8 mouse cellular contexts compared by ENCODE assay signal in the genomic region with DNA sequence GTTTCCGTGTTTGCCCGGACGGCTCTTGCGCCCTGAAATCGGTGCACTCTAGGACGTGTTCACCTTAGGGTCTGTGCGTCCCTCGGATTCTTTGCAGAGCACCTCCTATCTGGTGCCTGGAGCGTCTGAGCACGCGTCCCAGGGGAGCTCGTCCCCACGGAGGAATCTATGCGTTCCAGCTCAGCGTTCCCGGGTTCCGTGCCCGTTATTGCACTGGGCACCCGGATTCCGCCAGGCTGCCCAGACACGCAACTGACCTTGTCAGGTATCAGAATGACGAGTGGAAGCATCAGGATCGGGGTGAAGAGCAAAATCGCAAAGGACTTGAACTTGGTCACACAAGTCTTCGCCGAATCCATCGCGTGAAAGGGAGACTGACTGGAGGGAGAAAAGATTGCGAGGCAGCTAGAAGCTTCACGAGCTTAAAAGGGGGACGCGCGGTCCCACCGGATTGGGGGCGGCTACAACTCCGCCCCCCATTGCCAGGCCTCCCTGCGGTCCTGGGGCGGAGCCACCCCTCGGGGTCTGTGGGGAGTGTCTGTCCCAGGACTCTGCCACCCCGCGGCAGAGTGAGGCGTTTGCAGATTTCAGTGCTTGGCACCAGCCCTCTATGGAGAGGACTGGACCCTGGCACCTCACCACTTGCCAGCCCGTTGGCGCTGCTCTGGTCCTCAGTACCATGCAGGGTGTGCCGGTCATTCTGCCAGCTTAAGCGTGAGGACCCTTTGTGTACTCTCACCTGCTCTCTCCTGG. TPM values are rescaled to one million over a fixed set of nuclear protein-coding genes. Genes with fewer than 3 reads are reported as not detected.
DNase-seq lines count a peak whose midpoint lies in the region; ATAC-seq and TF ChIP-seq lines count a peak whose summit lies in the region.

No protein-coding gene starts in this region.

- no peak for TF ChIP-seq POLR2A in CH12.LX (IDR thresholded peaks at IDR 0.05; ENCODE audit: low read depth, low read length)
- TF ChIP-seq POLR2A in thymus, adult 2 months (IDR thresholded peaks at IDR 0.05; ENCODE audit: control insufficient read depth, extremely low read depth, insufficient read depth, low read length, poor library complexity) = no peak

- peak in 1 of 2 experiments; percentile 72; a peak in 2 of 4 replicates for TF ChIP-seq CTCF in CH12.LX (conservative IDR thresholded peaks at IDR 0.05 in 1 of 2, IDR thresholded peaks at IDR 0.05 in 1 of 2; ENCODE audit: low read depth in 2 of 2, low read length in 2 of 2)
- TF ChIP-seq CTCF in heart, postnatal 0 days (IDR thresholded peaks at IDR 0.05; ENCODE audit: low read depth) = peak; percentile 56
- peak; percentile 12; the same call in 1 of the 2 replicates for TF ChIP-seq CTCF in liver, embryonic 14.5 days (IDR thresholded peaks at IDR 0.05; ENCODE audit: low read depth)
- TF ChIP-seq CTCF in thymus, adult 2 months (IDR thresholded peaks at IDR 0.05; ENCODE audit: borderline replicate concordance, control insufficient read depth, extremely low read depth, insufficient read depth, low read length, poor library complexity) = 0 out of 2 replicates have a peak, but pooled peaks have one; percentile 28

- peaks cover 5 to 7% of the 10 kb centered on the region in 2 experiments for H3K4me1 ChIP-seq in CH12.LX (ENCODE audit: control insufficient read depth in 1 of 2, insufficient read depth in 2 of 2)
- H3K4me1 ChIP-seq in forebrain, embryonic 10.5 days = peaks cover 27% of the 10 kb centered on the region
- peaks cover 7% of the 10 kb centered on the region for H3K4me1 ChIP-seq in heart, postnatal 0 days (ENCODE audit: control insufficient read depth, insufficient read depth)
- H3K4me1 ChIP-seq in liver, embryonic 14.5 days (replicated peaks; ENCODE audit: control insufficient read depth in 2 of 2, insufficient read depth in 2 of 2, low read length in 1 of 2) = no peaks in the 10 kb centered on the region
- H3K4me1 ChIP-seq in neural tube, embryonic 12.5 days = peaks cover 16% of the 10 kb centered on the region
- peaks cover 8% of the 10 kb centered on the region; the same call in 1 of the 2 replicates for H3K4me1 ChIP-seq in thymus, adult 2 months (replicated peaks; ENCODE audit: control insufficient read depth, insufficient read depth, low read length)

- TF ChIP-seq RAD21 in CH12.LX (IDR thresholded peaks at IDR 0.05; ENCODE audit: low read depth, low read length) = peak; percentile 26

- no peaks in the 10 kb centered on the region for H3K79me2 ChIP-seq in CH12.LX (replicated peaks; ENCODE audit: control insufficient read depth, extremely low read depth, insufficient read depth, poor library complexity, severe bottlenecking)

- TF ChIP-seq EP300 in CH12.LX (IDR thresholded peaks at IDR 0.05; ENCODE audit: low read length) = no peak
- no peak for TF ChIP-seq EP300 in heart, postnatal 0 days (IDR thresholded peaks at IDR 0.05; ENCODE audit: low read depth)
- TF ChIP-seq EP300 in liver, embryonic 14.5 days (IDR thresholded peaks at IDR 0.05; ENCODE audit: low read depth) = no peak

- peaks cover 40% of the 10 kb centered on the region for H3K27me3 ChIP-seq in CH12.LX (replicated peaks)
- peaks cover 60% of the 10 kb centered on the region for H3K27me3 ChIP-seq in forebrain, embryonic 10.5 days (ENCODE audit: poor library complexity, severe bottlenecking)
- H3K27me3 ChIP-seq in heart, postnatal 0 days (ENCODE audit: control insufficient read depth, insufficient read depth, low read length) = peaks cover 27% of the 10 kb centered on the region
- peaks cover 29% of the 10 kb centered on the region for H3K27me3 ChIP-seq in liver, embryonic 14.5 days (ENCODE audit: control insufficient read depth, insufficient read depth, low read length)
- peaks cover 33% of the 10 kb centered on the region for H3K27me3 ChIP-seq in neural tube, embryonic 12.5 days (replicated peaks)
- H3K27me3 ChIP-seq in thymus, adult 2 months (ENCODE audit: control insufficient read depth, insufficient read depth, low read length) = peaks cover 10% of the 10 kb centered on the region; the same call in 1 of the 2 replicates

- peak overlapping the region in 2 of 3 experiments; percentile 2 to 22 for H3K4me3 ChIP-seq in CH12.LX (replicated peaks in 1 of 3; ENCODE audit: low read depth in 2 of 3, low read length in 2 of 3, poor library complexity in 1 of 3)
- H3K4me3 ChIP-seq in forebrain, embryonic 10.5 days = peak overlapping the region; percentile 59
- H3K4me3 ChIP-seq in heart, postnatal 0 days (ENCODE audit: low read depth, low read length) = peak overlapping the region; percentile 45
- H3K4me3 ChIP-seq in liver, embryonic 14.5 days (ENCODE audit: insufficient read depth in 1 of 2, low read depth in 2 of 2, low read length in 2 of 2) = peak overlapping the region; percentile 7 to 25; a peak in 3 of 4 replicates
- peak overlapping the region; percentile 38 for H3K4me3 ChIP-seq in neural tube, embryonic 12.5 days
- peak overlapping the region; percentile 5 for H3K4me3 ChIP-seq in thymus, adult 2 months (ENCODE audit: control insufficient read depth, insufficient read depth, low read length)

- H3K4me2 ChIP-seq in CH12.LX (ENCODE audit: insufficient read depth, low read depth, poor library complexity, severe bottlenecking) = peak overlapping the region; percentile 59
- H3K4me2 ChIP-seq in heart, postnatal 0 days (ENCODE audit: low read depth, low read length) = peak overlapping the region; percentile 67
- peak overlapping the region; percentile 36 for H3K4me2 ChIP-seq in liver, embryonic 14.5 days (ENCODE audit: low read depth)
- H3K4me2 ChIP-seq in neural tube, embryonic 12.5 days (replicated peaks) = peak overlapping the region; percentile 72

- 2% methylated on average over 46 of the region's 46 CpGs for WGBS in forebrain, embryonic 10.5 days
- WGBS in heart, postnatal 0 days = 2% methylated on average over 46 of the region's 46 CpGs
- 3% methylated on average over 46 of the region's 46 CpGs for WGBS in liver, embryonic 14.5 days (ENCODE audit: insufficient replicate concordance)
- 2% methylated on average over 46 of the region's 46 CpGs for whole genome bisulfite sequencing in neural tube, embryonic 12.5 days
- 2% methylated on average over 46 of the region's 46 CpGs for WGBS in thymus, adult 2 months

- no peaks in the 10 kb centered on the region for H3K9me3 ChIP-seq in CH12.LX (replicated peaks; ENCODE audit: low read length)
- H3K9me3 ChIP-seq in forebrain, embryonic 10.5 days = no peaks in the 10 kb centered on the region
- no peaks in the 10 kb centered on the region for H3K9me3 ChIP-seq in heart, postnatal 0 days (replicated peaks; ENCODE audit: control insufficient read depth, low read length)
- H3K9me3 ChIP-seq in liver, embryonic 14.5 days (ENCODE audit: control insufficient read depth, low read length) = no peaks in the 10 kb centered on the region
- no peaks in the 10 kb centered on the region for H3K9me3 ChIP-seq in neural tube, embryonic 12.5 days

- in situ Hi-C loops in CH12.LX (cut with MboI; ENCODE audit: low pct_ligation_motif_present, low pct_unique_long_range_greater_than_20kb, low sequenced_read_pairs) = no loop called here

- no peak overlapping the region for H3K27ac ChIP-seq in CH12.LX (ENCODE audit: insufficient read depth, low read depth)
- H3K27ac ChIP-seq in forebrain, embryonic 10.5 days = 0 out of 2 replicates have a peak overlapping the region, but pooled peaks have one; percentile 8
- no peak overlapping the region for H3K27ac ChIP-seq in heart, postnatal 0 days (ENCODE audit: low read depth)
- no peak overlapping the region for H3K27ac ChIP-seq in liver, embryonic 14.5 days
- H3K27ac ChIP-seq in neural tube, embryonic 12.5 days = no peak overlapping the region
- H3K27ac ChIP-seq in thymus, adult 2 months (ENCODE audit: control insufficient read depth, insufficient read depth, low read length) = no peak overlapping the region

- dilution Hi-C loops in CH12.LX (cut with MboI; ENCODE audit: extremely low pct_ligation_motif_present, extremely low pct_unique_long_range_greater_than_20kb, low sequenced_read_pairs) = no loop called here

- peak; percentile 90 for ATAC-seq in heart, postnatal 0 days (ENCODE audit: insufficient read depth, low read depth)
- ATAC-seq in liver, embryonic 14.5 days (ENCODE audit: insufficient read depth) = no peak
- ATAC-seq in neural tube, embryonic 12.5 days (ENCODE audit: low FRiP score, low read depth) = peak; percentile 94

- H3K9ac ChIP-seq in CH12.LX (ENCODE audit: insufficient read depth, low read depth) = no peak overlapping the region
- H3K9ac ChIP-seq in heart, postnatal 0 days (replicated peaks; ENCODE audit: low read depth, low read length) = no peak overlapping the region; the same call in 1 of the 2 replicates
- H3K9ac ChIP-seq in liver, embryonic 14.5 days (replicated peaks) = no peak overlapping the region
- peak overlapping the region; percentile 44 for H3K9ac ChIP-seq in neural tube, embryonic 12.5 days

- peak; percentile 35 for DNase-seq in CH12.LX (ENCODE audit: extremely low read depth)
- DNase-seq in brain, embryonic 18.5 days (ENCODE audit: low read depth, low spot score) = peak; percentile 22
- DNase-seq in forebrain, embryonic 10.5 days (ENCODE audit: extremely low spot score, low spot score) = peak; percentile 64
- DNase-seq in heart, postnatal 0 days (ENCODE audit: low spot score) = peak; percentile 63
- peak; percentile 60 to 80 for DNase-seq in kidney, postnatal 25 days
- no peak for DNase-seq in liver, embryonic 14.5 days (ENCODE audit: low read depth in 3 of 3, low spot score in 3 of 3)
- DNase-seq in thymus, adult 2 months = peak; percentile 54

- no peaks in the 10 kb centered on the region for H3K36me3 ChIP-seq in CH12.LX (replicated peaks in 1 of 2; ENCODE audit: control insufficient read depth in 1 of 2, insufficient read depth in 1 of 2, low read length in 1 of 2)
- no peaks in the 10 kb centered on the region for H3K36me3 ChIP-seq in forebrain, embryonic 10.5 days (replicated peaks)
- no peaks in the 10 kb centered on the region for H3K36me3 ChIP-seq in heart, postnatal 0 days (replicated peaks; ENCODE audit: control insufficient read depth, insufficient read depth, low read length)
- H3K36me3 ChIP-seq in liver, embryonic 14.5 days (replicated peaks; ENCODE audit: control insufficient read depth, insufficient read depth, low read depth) = no peaks in the 10 kb centered on the region
- no peaks in the 10 kb centered on the region for H3K36me3 ChIP-seq in neural tube, embryonic 12.5 days
- H3K36me3 ChIP-seq in thymus, adult 2 months (ENCODE audit: control insufficient read depth, insufficient read depth, low read length) = no peaks in the 10 kb centered on the region

RNA-seq across cellular contexts. Expression of gene Slc13a5, which starts 0.6 kb away (rescaled TPM):
- total RNA-seq in CH12.LX (2012; rRNA removed) (not detected in 2 replicates), CH12.LX (2014; rRNA removed) (not detected in 2 replicates)
- polyA plus RNA-seq in CH12.LX (2012; ENCODE audit: insufficient read length, low read depth) = not detected in 2 replicates
- 0.20 TPM in 1 of 2 replicates, not detected in the other for polyA plus RNA-seq in forebrain, embryonic 10.5 days (2016; fragmentation: Nextera tagmentation; extraction: Ambion mirVana)
- total RNA-seq in heart, postnatal 0 days (2014; rRNA removed; ENCODE audit: low replicate concordance) = not detected in 2 replicates
- not detected in 2 replicates for polyA plus RNA-seq in heart, postnatal 0 days (2015; fragmentation: Nextera tagmentation; extraction: Ambion mirVana)
- not detected in 2 replicates for polyA plus RNA-seq in liver, embryonic 14.5 days (2012; rRNA removed)
- polyA plus RNA-seq in liver, embryonic 14.5 days (2014; fragmentation: Nextera tagmentation; extraction: Ambion mirVana) = not detected in 2 replicates
- 0.35 and 0.42 TPM in 2 replicates for polyA plus RNA-seq in neural tube, embryonic 12.5 days (2016; fragmentation: Nextera tagmentation; extraction: Ambion mirVana)
- 0.04 and 0.10 TPM in 2 replicates for polyA plus RNA-seq in thymus, adult 2 months (2012; rRNA removed)

RNA-seq across cellular contexts. Expression of gene Xaf1, which starts 35.0 kb away (rescaled TPM):
- total RNA-seq in CH12.LX (2012; rRNA removed) (2.5 and 3.0 TPM in 2 replicates), CH12.LX (2014; rRNA removed) (2.8 and 4.1 TPM in 2 replicates)
- 9.6 TPM in 2 replicates for polyA plus RNA-seq in CH12.LX (2012; ENCODE audit: insufficient read length, low read depth)
- 2.6 and 2.9 TPM in 2 replicates for polyA plus RNA-seq in forebrain, embryonic 10.5 days (2016; fragmentation: Nextera tagmentation; extraction: Ambion mirVana)
- total RNA-seq in heart, postnatal 0 days (2014; rRNA removed; ENCODE audit: low replicate concordance) = 2.6 and 3.4 TPM in 2 replicates
- 12.7 and 19.2 TPM in 2 replicates for polyA plus RNA-seq in heart, postnatal 0 days (2015; fragmentation: Nextera tagmentation; extraction: Ambion mirVana)
- 0.64 and 1.6 TPM in 2 replicates for polyA plus RNA-seq in liver, embryonic 14.5 days (2012; rRNA removed)
- polyA plus RNA-seq in liver, embryonic 14.5 days (2014; fragmentation: Nextera tagmentation; extraction: Ambion mirVana) = 1.7 TPM in 2 replicates
- 1.9 and 2.0 TPM in 2 replicates for polyA plus RNA-seq in neural tube, embryonic 12.5 days (2016; fragmentation: Nextera tagmentation; extraction: Ambion mirVana)
- 39.3 and 46.0 TPM in 2 replicates for polyA plus RNA-seq in thymus, adult 2 months (2012; rRNA removed)

RNA-seq across cellular contexts. Expression of gene Fbxo39, which starts 47.9 kb away (rescaled TPM):
- total RNA-seq in CH12.LX (2012; rRNA removed) (not detected in 2 replicates), CH12.LX (2014; rRNA removed) (not detected in 2 replicates)
- polyA plus RNA-seq in CH12.LX (2012; ENCODE audit: insufficient read length, low read depth) = 0.13 TPM in 1 of 2 replicates, not detected in the other
- polyA plus RNA-seq in forebrain, embryonic 10.5 days (2016; fragmentation: Nextera tagmentation; extraction: Ambion mirVana) = not detected in 2 replicates
- not detected in 2 replicates for total RNA-seq in heart, postnatal 0 days (2014; rRNA removed; ENCODE audit: low replicate concordance)
- polyA plus RNA-seq in heart, postnatal 0 days (2015; fragmentation: Nextera tagmentation; extraction: Ambion mirVana) = not detected in 2 replicates
- polyA plus RNA-seq in liver, embryonic 14.5 days (2012; rRNA removed) = not detected in 2 replicates
- not detected in 2 replicates for polyA plus RNA-seq in liver, embryonic 14.5 days (2014; fragmentation: Nextera tagmentation; extraction: Ambion mirVana)
- not detected in 2 replicates for polyA plus RNA-seq in neural tube, embryonic 12.5 days (2016; fragmentation: Nextera tagmentation; extraction: Ambion mirVana)
- 0.18 and 0.26 TPM in 2 replicates for polyA plus RNA-seq in thymus, adult 2 months (2012; rRNA removed)

RNA-seq across cellular contexts. Expression of gene Med31, which starts 51.0 kb away (rescaled TPM):
- total RNA-seq in CH12.LX (2012; rRNA removed) (25.5 and 26.1 TPM in 2 replicates), CH12.LX (2014; rRNA removed) (33.4 and 35.8 TPM in 2 replicates)
- 21.7 and 22.5 TPM in 2 replicates for polyA plus RNA-seq in CH12.LX (2012; ENCODE audit: insufficient read length, low read depth)
- polyA plus RNA-seq in forebrain, embryonic 10.5 days (2016; fragmentation: Nextera tagmentation; extraction: Ambion mirVana) = 44.8 and 47.1 TPM in 2 replicates
- 13.2 and 15.2 TPM in 2 replicates for total RNA-seq in heart, postnatal 0 days (2014; rRNA removed; ENCODE audit: low replicate concordance)
- polyA plus RNA-seq in heart, postnatal 0 days (2015; fragmentation: Nextera tagmentation; extraction: Ambion mirVana) = 30.8 and 33.0 TPM in 2 replicates
- polyA plus RNA-seq in liver, embryonic 14.5 days (2012; rRNA removed) = 6.0 and 8.5 TPM in 2 replicates
- 13.0 TPM in 2 replicates for polyA plus RNA-seq in liver, embryonic 14.5 days (2014; fragmentation: Nextera tagmentation; extraction: Ambion mirVana)
- 54.7 and 56.5 TPM in 2 replicates for polyA plus RNA-seq in neural tube, embryonic 12.5 days (2016; fragmentation: Nextera tagmentation; extraction: Ambion mirVana)
- 7.2 and 10.4 TPM in 2 replicates for polyA plus RNA-seq in thymus, adult 2 months (2012; rRNA removed)

RNA-seq across cellular contexts. Expression of gene Txndc17, which starts 59.0 kb away (rescaled TPM):
- total RNA-seq in CH12.LX (2012; rRNA removed) (126 and 140 TPM in 2 replicates), CH12.LX (2014; rRNA removed) (177 and 197 TPM in 2 replicates)
- polyA plus RNA-seq in CH12.LX (2012; ENCODE audit: insufficient read length, low read depth) = 162 and 182 TPM in 2 replicates
- 172 and 176 TPM in 2 replicates for polyA plus RNA-seq in forebrain, embryonic 10.5 days (2016; fragmentation: Nextera tagmentation; extraction: Ambion mirVana)
- total RNA-seq in heart, postnatal 0 days (2014; rRNA removed; ENCODE audit: low replicate concordance) = 62.9 and 75.4 TPM in 2 replicates
- 151 and 155 TPM in 2 replicates for polyA plus RNA-seq in heart, postnatal 0 days (2015; fragmentation: Nextera tagmentation; extraction: Ambion mirVana)
- 27.3 and 43.5 TPM in 2 replicates for polyA plus RNA-seq in liver, embryonic 14.5 days (2012; rRNA removed)
- 66.9 and 68.0 TPM in 2 replicates for polyA plus RNA-seq in liver, embryonic 14.5 days (2014; fragmentation: Nextera tagmentation; extraction: Ambion mirVana)
- polyA plus RNA-seq in neural tube, embryonic 12.5 days (2016; fragmentation: Nextera tagmentation; extraction: Ambion mirVana) = 160 and 164 TPM in 2 replicates
- 36.3 and 44.9 TPM in 2 replicates for polyA plus RNA-seq in thymus, adult 2 months (2012; rRNA removed)

Comparison
In these comparisons a context has a peak if more than half of its experiments do, and no peak if none do; other contexts are left out.
1. DNase-seq: peak in CH12.LX (single experiment), brain, embryonic 18.5 days (single experiment), forebrain, embryonic 10.5 days (single experiment), heart, postnatal 0 days (single experiment), kidney, postnatal 25 days (2 of 2) and thymus, adult 2 months (single experiment); none in liver, embryonic 14.5 days (0 of 3).
2. H3K4me3 ChIP-seq: peak in every context shown above with its lines; median percentile 59 in forebrain, embryonic 10.5 days; 45 in heart, postnatal 0 days; 38 in neural tube, embryonic 12.5 days; 16 in liver, embryonic 14.5 days; 12 in CH12.LX; 5 in thymus, adult 2 months.
3. Peak in every context shown above with its lines, with median percentiles within 50 percentile points of each other: H3K4me2 ChIP-seq.